ENCODE assay signal across 21 mouse cellular contexts in genomic region chr1:43862614-43863013, GRCm38 (mm10). TPM values are rescaled to one million over a fixed set of nuclear protein-coding genes. Genes with fewer than 3 reads are reported as not detected.
DNase-seq lines count a peak whose midpoint lies in the region; TF ChIP-seq lines count a peak whose summit lies in the region.
"Had no signal": no experiment of that assay in that cellular context is flagged by ENCODE, and none has a peak within 500 bp of the region (broad histone marks: within the 10 kb centered on the region; RNA-seq: fewer than 3 reads in every experiment).

No protein-coding gene starts in this region.

- H3K27me3 ChIP-seq in kidney, adult 2 months (replicated peaks; ENCODE audit: control insufficient read depth, insufficient read depth, low read length), result no peaks in the 10 kb centered on the region
- H3K27me3 ChIP-seq: forebrain, embryonic 15.5 days; heart, embryonic 12.5 days; hindbrain, embryonic 15.5 days; liver, embryonic 13.5 days; lung, embryonic 15.5 days; midbrain, embryonic 12.5 days had no signal

- 67% methylated on average over 4 of the region's 4 CpGs for WGBS in kidney, adult 2 months

- DNase-seq in kidney, adult 2 months, result peak; percentile 84
- DNase-seq in kidney, adult 18-20 months, result no peak
- DNase-seq in 3T3-L1 (ENCODE audit: low read depth, low spot score), result peak; percentile 80
- peak; percentile 20 for DNase-seq in MN1 (ENCODE audit: low spot score)
- peak in 1 of 2 experiments; percentile 33 for DNase-seq in layer of hippocampus, adult 2 months (ENCODE audit: low spot score in 2 of 2)
- DNase-seq in urinary bladder, postnatal 4 days (ENCODE audit: low spot score in 2 of 2), result no peak
- DNase-seq in lung, postnatal 36 days, result no peak
- DNase-seq: cerebellum, adult 11 months; cerebellum, postnatal 25 days; gastrocnemius, adult 2 months; heart, postnatal 36 days; liver, embryonic 13.5 days; thymus, adult 18-20 months had no signal

- no peaks in the 10 kb centered on the region for H3K36me3 ChIP-seq in kidney, adult 2 months (ENCODE audit: control insufficient read depth, insufficient read depth, low read length)
- H3K36me3 ChIP-seq: forebrain, embryonic 15.5 days; G1E; heart, embryonic 12.5 days; hindbrain, embryonic 15.5 days; limb, embryonic 10.5 days; liver, embryonic 13.5 days; lung, embryonic 15.5 days; midbrain, embryonic 12.5 days had no signal

- peaks cover 13% of the 10 kb centered on the region; the same call in 1 of the 2 replicates for H3K4me1 ChIP-seq in kidney, adult 2 months (ENCODE audit: control insufficient read depth, insufficient read depth, low read length)
- H3K4me1 ChIP-seq: forebrain, embryonic 15.5 days; heart, embryonic 12.5 days; hindbrain, embryonic 15.5 days; limb, embryonic 10.5 days; liver, embryonic 13.5 days; lung, embryonic 15.5 days; midbrain, embryonic 12.5 days had no signal

- no peak for TF ChIP-seq CTCF in kidney, adult 2 months (conservative IDR thresholded peaks at IDR 0.05; ENCODE audit: insufficient read depth, insufficient read length, low read depth, low read length)
- TF ChIP-seq CTCF in layer of hippocampus, adult 2 months (conservative IDR thresholded peaks at IDR 0.05), result no peak

- no peak for TF ChIP-seq POLR2A in kidney, adult 2 months (IDR thresholded peaks at IDR 0.05; ENCODE audit: low read depth, low read length)

- peak overlapping the region; percentile 63 for H3K27ac ChIP-seq in kidney, adult 2 months (ENCODE audit: insufficient read depth, low read depth, low read length)
- H3K27ac ChIP-seq in layer of hippocampus, adult 2 months, result 0 out of 2 replicates have a peak overlapping the region, but pooled peaks have one; percentile 41
- H3K27ac ChIP-seq: forebrain, embryonic 15.5 days; gastrocnemius, adult 2 months; hindbrain, embryonic 15.5 days; limb, embryonic 10.5 days; liver, embryonic 13.5 days; lung, embryonic 15.5 days; midbrain, embryonic 12.5 days had no signal

- H3K4me3 ChIP-seq in kidney, adult 2 months (ENCODE audit: insufficient read depth, low read depth, low read length), result no peak overlapping the region
- no peak overlapping the region for H3K4me3 ChIP-seq in layer of hippocampus, adult 2 months
- H3K4me3 ChIP-seq: forebrain, embryonic 15.5 days; gastrocnemius, adult 2 months; heart, embryonic 12.5 days; hindbrain, embryonic 15.5 days; limb, embryonic 10.5 days; liver, embryonic 13.5 days; lung, embryonic 15.5 days; midbrain, embryonic 12.5 days; myocyte had no signal

RNA-seq across cellular contexts. Expression of gene Uxs1, which starts 35.0 kb away (rescaled TPM):
- polyA plus RNA-seq in kidney, adult 2 months (2012; rRNA removed), result 25.0 and 26.9 TPM in 2 replicates
- total RNA-seq in layer of hippocampus, adult 2 months (2021), result 10 to 100 TPM; 45.4 to 50.3 TPM

Comparison
In these comparisons a context has a peak if more than half of its experiments do, and no peak if none do; other contexts are left out.
1. DNase-seq: peak in kidney, adult 2 months (single experiment), 3T3-L1 (single experiment) and MN1 (single experiment); none in kidney, adult 18-20 months (single experiment), urinary bladder, postnatal 4 days (0 of 2) and lung, postnatal 36 days (single experiment).